Mouse (Mus musculus) limb, embryonic 10.5 days (tissue): Measurements from ENCODE around the gene Spsb1. TPM values are rescaled to one million over a fixed set of nuclear protein-coding genes. Genes with fewer than 3 reads are reported as not detected.
A peak's percentile ranks its signal among the peaks of the same experiment; 100 is the strongest.

Experiments
- DNase-seq: peaks from one replicate; pipeline ENCODE4 v3.0.0-alpha.2; 2017; ENCODE audit warnings: low spot score
- H3K27ac ChIP-seq: fragments of 300-500 bp; sonication (generic); 2 replicates; pipeline ENCODE4 v1.5.1; 2016; ENCODE audit warnings: mild to moderate bottlenecking
- H3K27me3 ChIP-seq: fragments of 300-500 bp; sonication (generic); 2 replicates; pipeline ENCODE4 v1.6.1; 2016; ENCODE audit warnings: low read depth, mild to moderate bottlenecking; ENCODE audit not compliant: poor library complexity, severe bottlenecking
- H3K36me3 ChIP-seq: fragments of 300-500 bp; sonication (generic); 2 replicates; pipeline ENCODE4 v1.6.1; 2016; ENCODE audit warnings: mild to moderate bottlenecking, moderate library complexity
- H3K4me1 ChIP-seq: fragments of 300-500 bp; sonication (generic); 2 replicates; pipeline ENCODE4 v1.6.1; 2016
- H3K4me3 ChIP-seq: fragments of 300-500 bp; sonication (generic); 2 replicates; pipeline ENCODE4 v1.5.1; 2016; ENCODE audit warnings: mild to moderate bottlenecking, moderate library complexity
- H3K9me3 ChIP-seq: fragments of 300-500 bp; sonication (generic); replicated peaks from 2 replicates; pipeline ENCODE4 v1.6.1; 2016; ENCODE audit warnings: mild to moderate bottlenecking
- WGBS: fragments of 180-500 bp; shearing (Covaris S2); methylation state at CpG from one replicate; pipeline ENCODE4 v1.1.7; 2016; 5-methylcytosine and 5-hydroxymethylcytosine counted together
- polyA plus RNA-seq: library from polyadenylated mRNA; unstranded; fragments of >200 nt; fragmentation: Nextera tagmentation; extraction: Ambion mirVana; gene quantifications from 2 replicates; pipeline ENCODE4 v1.2.1, GENCODE M21; 2016

Spsb1 gene
- polyA plus RNA-seq, 1 experiment from 2014 or later, result 18.8 TPM

GRCm38 (mm10) chr4:149918455-149919070 lies 36.3 kb downstream of the Spsb1 start:
- peak overlapping the region; percentile 69 for H3K27ac ChIP-seq
- peaks cover 8% of the 10 kb centered on the region; the same call in 1 of the 2 replicates for H3K36me3 ChIP-seq
- no peak overlapping the region for H3K4me3 ChIP-seq
- H3K9me3 ChIP-seq, result no peaks in the 10 kb centered on the region
- H3K4me1 ChIP-seq, result peaks cover 94% of the 10 kb centered on the region
- DNase-seq, result no peak
- WGBS, result 92% methylated on average over 15 of the region's 15 CpGs
- no peaks in the 10 kb centered on the region for H3K27me3 ChIP-seq

GRCm38 (mm10) chr4:149916831-149917230 lies 38.0 kb downstream of the Spsb1 start:
- Histone ChIP-seq H3K27ac (peak overlapping the region; percentile 69; the same call in 1 of the 2 replicates), H3K9me3 (no peaks in the 10 kb centered on the region), H3K4me1 (peaks cover 94% of the 10 kb centered on the region), H3K4me3 (no peak overlapping the region), H3K36me3 (peaks cover 8% of the 10 kb centered on the region; the same call in 1 of the 2 replicates), H3K27me3 (no peaks in the 10 kb centered on the region)
- no peak for DNase-seq
- WGBS, result 54% methylated on average over 3 of the region's 3 CpGs

GRCm38 (mm10) chr4:149913709-149914370 lies 41.0 kb downstream of the Spsb1 start:
- Histone ChIP-seq H3K9me3 (no peaks in the 10 kb centered on the region), H3K4me1 (peaks cover 89% of the 10 kb centered on the region), H3K27me3 (no peaks in the 10 kb centered on the region), H3K4me3 (no peak overlapping the region), H3K27ac (peak overlapping the region; percentile 83), H3K36me3 (no peaks in the 10 kb centered on the region; the same call in 1 of the 2 replicates)
- 67% methylated on average over 7 of the region's 7 CpGs for WGBS
- no peak for DNase-seq

GRCm38 (mm10) chr4:149912451-149912850 lies 42.4 kb downstream of the Spsb1 start:
- WGBS, result 34% methylated on average over 4 of the region's 4 CpGs
- H3K36me3 ChIP-seq, result no peaks in the 10 kb centered on the region; the same call in 1 of the 2 replicates
- H3K27ac ChIP-seq, result peak overlapping the region; percentile 83
- H3K9me3 ChIP-seq, result no peaks in the 10 kb centered on the region
- no peaks in the 10 kb centered on the region for H3K27me3 ChIP-seq
- 0 out of 2 replicates have a peak overlapping the region, but pooled peaks have one; percentile 3 for H3K4me3 ChIP-seq
- DNase-seq, result no peak
- H3K4me1 ChIP-seq, result peaks cover 81% of the 10 kb centered on the region

- Histone ChIP-seq H3K36me3 (peaks cover 18% of the 10 kb centered on the region), H3K27me3 (no peaks in the 10 kb centered on the region), H3K4me1 (peaks cover 74% of the 10 kb centered on the region), H3K27ac (peak overlapping the region; percentile 50; the same call in 1 of the 2 replicates), H3K9me3 (no peaks in the 10 kb centered on the region), H3K4me3 (no peak overlapping the region)
- no peak for DNase-seq
- 86% methylated on average over 4 of the region's 4 CpGs for WGBS
These were observed 44.3 kb downstream of the Spsb1 start for GRCm38 (mm10) chr4:149910558-149910957.

GRCm38 (mm10) chr4:149909551-149909950 lies 45.3 kb downstream of the Spsb1 start:
- Histone ChIP-seq H3K9me3 (no peaks in the 10 kb centered on the region), H3K27me3 (no peaks in the 10 kb centered on the region)
- 94% methylated on average over 13 of the region's 13 CpGs for WGBS

GRCm38 (mm10) chr4:149908923-149909322 lies 45.9 kb downstream of the Spsb1 start:
- Histone ChIP-seq H3K9me3 (no peaks in the 10 kb centered on the region), H3K4me3 (no peak overlapping the region), H3K27me3 (no peaks in the 10 kb centered on the region), H3K27ac (no peak overlapping the region; the same call in 1 of the 2 replicates), H3K4me1 (peaks cover 58% of the 10 kb centered on the region), H3K36me3 (peaks cover 34% of the 10 kb centered on the region)
- 82% methylated on average over 7 of the region's 7 CpGs for WGBS
- no peak for DNase-seq

More at GRCm38 (mm10) chr4:149909551-149909950, 45.3 kb downstream of the Spsb1 start:
- H3K4me3 ChIP-seq, result no peak overlapping the region
- no peak overlapping the region for H3K27ac ChIP-seq
- peaks cover 63% of the 10 kb centered on the region for H3K4me1 ChIP-seq
- H3K36me3 ChIP-seq, result peaks cover 28% of the 10 kb centered on the region
- no peak for DNase-seq

GRCm38 (mm10) chr4:149907656-149908055 lies 47.2 kb downstream of the Spsb1 start:
- Histone ChIP-seq H3K27ac (peak overlapping the region; percentile 33; the same call in 1 of the 2 replicates), H3K9me3 (no peaks in the 10 kb centered on the region), H3K27me3 (no peaks in the 10 kb centered on the region), H3K36me3 (peaks cover 36% of the 10 kb centered on the region), H3K4me3 (no peak overlapping the region), H3K4me1 (peaks cover 58% of the 10 kb centered on the region)
- 71% methylated on average over 7 of the region's 7 CpGs for WGBS
- no peak for DNase-seq

GRCm38 (mm10) chr4:149906921-149907320 lies 47.9 kb downstream of the Spsb1 start:
- Histone ChIP-seq H3K36me3 (peaks cover 36% of the 10 kb centered on the region), H3K4me3 (no peak overlapping the region), H3K27me3 (no peaks in the 10 kb centered on the region), H3K9me3 (no peaks in the 10 kb centered on the region), H3K4me1 (peaks cover 54% of the 10 kb centered on the region), H3K27ac (peak overlapping the region; percentile 50; the same call in 1 of the 2 replicates)
- DNase-seq, result no peak
- WGBS, result 23% methylated on average over 13 of the region's 13 CpGs

GRCm38 (mm10) chr4:149905302-149905974 lies 49.4 kb downstream of the Spsb1 start:
- peaks cover 48% of the 10 kb centered on the region for H3K36me3 ChIP-seq
- peaks cover 51% of the 10 kb centered on the region for H3K4me1 ChIP-seq
- no peak overlapping the region for H3K27ac ChIP-seq
- no peak for DNase-seq
- 95% methylated on average over 10 of the region's 10 CpGs for WGBS
- H3K4me3 ChIP-seq, result no peak overlapping the region
- H3K27me3 ChIP-seq, result no peaks in the 10 kb centered on the region
- no peaks in the 10 kb centered on the region for H3K9me3 ChIP-seq

GRCm38 (mm10) chr4:149903026-149903425 lies 51.8 kb downstream of the Spsb1 start:
- DNase-seq, result no peak
- Histone ChIP-seq H3K27ac (peak overlapping the region; percentile 32), H3K36me3 (peaks cover 67% of the 10 kb centered on the region), H3K27me3 (no peaks in the 10 kb centered on the region), H3K4me3 (no peak overlapping the region), H3K9me3 (no peaks in the 10 kb centered on the region), H3K4me1 (peaks cover 49% of the 10 kb centered on the region)
- 40% methylated on average over 5 of the region's 5 CpGs for WGBS

- WGBS, result 80% methylated on average over 3 of the region's 3 CpGs
- H3K9me3 ChIP-seq, result no peaks in the 10 kb centered on the region
- H3K27me3 ChIP-seq, result no peaks in the 10 kb centered on the region
- H3K4me3 ChIP-seq, result no peak overlapping the region
- DNase-seq, result no peak
- H3K27ac ChIP-seq, result peak overlapping the region; percentile 46
- H3K4me1 ChIP-seq, result peaks cover 38% of the 10 kb centered on the region
- peaks cover 71% of the 10 kb centered on the region for H3K36me3 ChIP-seq
These were observed 53.5 kb downstream of the Spsb1 start for GRCm38 (mm10) chr4:149901349-149901782.
